Mouse (Mus musculus) cerebellum, adult 9-11 months (tissue): ENCODE measurements around the gene Itga6.

Source experiments
- DNase-seq: peaks from one replicate; pipeline ENCODE4 v3.0.0; 2022

The Itga6 gene

GRCm38 (mm10) chr2:71805611-71806567 lies 60.5 kb downstream of the Itga6 start:
- no peak for DNase-seq

GRCm38 (mm10) chr2:71809289-71809860 lies 64.0 kb downstream of the Itga6 start:
- no peak for DNase-seq

GRCm38 (mm10) chr2:71810010-71810409 lies 64.6 kb downstream of the Itga6 start:
- no peak for DNase-seq

- no peak for DNase-seq
These were observed 65.5 kb downstream of the Itga6 start for GRCm38 (mm10) chr2:71810906-71811305.

GRCm38 (mm10) chr2:71812221-71813021 lies 67.0 kb downstream of the Itga6 start:
- DNase-seq = peak; percentile 59

- no peak for DNase-seq
These were observed 67.6 kb downstream of the Itga6 start for GRCm38 (mm10) chr2:71813022-71813358.

- no peak for DNase-seq
These were observed 68.0 kb downstream of the Itga6 start for GRCm38 (mm10) chr2:71813371-71813770.

- no peak for DNase-seq
These were observed 68.6 kb downstream of the Itga6 start for GRCm38 (mm10) chr2:71814016-71814415.

- no peak for DNase-seq
These were observed 69.9 kb downstream of the Itga6 start for GRCm38 (mm10) chr2:71815279-71815678.

- DNase-seq = no peak
These were observed 71.1 kb downstream of the Itga6 start for GRCm38 (mm10) chr2:71816391-71817041.

- DNase-seq = no peak
These were observed 78.7 kb downstream of the Itga6 start for GRCm38 (mm10) chr2:71824146-71824545.

GRCm38 (mm10) chr2:71827711-71828110 lies 82.3 kb downstream of the Itga6 start:
- no peak for DNase-seq

GRCm38 (mm10) chr2:71828928-71829327 lies 83.5 kb downstream of the Itga6 start:
- DNase-seq = no peak

- no peak for DNase-seq
These were observed 88.2 kb downstream of the Itga6 start for GRCm38 (mm10) chr2:71833626-71834025.

GRCm38 (mm10) chr2:71834371-71834770 lies 89.0 kb downstream of the Itga6 start:
- no peak for DNase-seq

- no peak for DNase-seq
These were observed 90.1 kb downstream of the Itga6 start for GRCm38 (mm10) chr2:71835556-71835955.

GRCm38 (mm10) chr2:71836232-71836631 lies 90.8 kb downstream of the Itga6 start:
- DNase-seq = no peak

- no peak for DNase-seq
These were observed 91.8 kb downstream of the Itga6 start for GRCm38 (mm10) chr2:71837261-71837660.

- no peak for DNase-seq
These were observed 92.4 kb downstream of the Itga6 start for GRCm38 (mm10) chr2:71837791-71838190.

GRCm38 (mm10) chr2:71843316-71843715 lies 97.9 kb downstream of the Itga6 start:
- no peak for DNase-seq

GRCm38 (mm10) chr2:71844906-71845305 lies 99.5 kb downstream of the Itga6 start:
- no peak for DNase-seq

GRCm38 (mm10) chr2:71852161-71852560 lies 106.7 kb downstream of the Itga6 start:
- DNase-seq = peak; percentile 41

GRCm38 (mm10) chr2:71855076-71855475 lies 109.7 kb downstream of the Itga6 start:
- DNase-seq = no peak
